In genomic region chr9:34958183-34958830, GRCm38 (mm10) we compare ENCODE assay signal across 15 mouse cellular contexts.
A peak's percentile ranks its signal among the peaks of the same experiment; 100 is the strongest.
DNase-seq lines count a peak whose midpoint lies in the region; ATAC-seq lines count a peak whose summit lies in the region.
"Had no signal": no experiment of that assay in that cellular context is flagged by ENCODE, and none has a peak within 500 bp of the region (broad histone marks: within the 10 kb centered on the region; RNA-seq: fewer than 3 reads in every experiment).

No protein-coding gene starts in this region.

- DNase-seq in forebrain, embryonic 11.5 days (ENCODE audit: low spot score) = no peak
- peak; percentile 25 to 39 for DNase-seq in right cerebral cortex, adult 2 months (ENCODE audit: low spot score in 2 of 2)
- no peak for DNase-seq in right cerebral cortex, postnatal 4 days
- peak; percentile 72 for DNase-seq in layer of hippocampus, adult 9-11 months
- DNase-seq in thymus, adult 18-20 months = no peak
- DNase-seq in gastrocnemius, postnatal 10 days = no peak
- no peak for DNase-seq in thymus, postnatal 10 days (ENCODE audit: low spot score in 2 of 2)
- DNase-seq: adrenal gland, postnatal 10 days; gastrocnemius, adult 2 months; lung, embryonic 14.5 days had no signal

- H3K4me2 ChIP-seq in forebrain, embryonic 13.5 days = no peak overlapping the region
- H3K4me2 ChIP-seq in forebrain, embryonic 11.5 days (ENCODE audit: low read depth, low read length, severe bottlenecking) = no peak overlapping the region
- H3K4me2 ChIP-seq: heart, embryonic 11.5 days; limb, embryonic 12.5 days; lung, embryonic 14.5 days had no signal

- H3K9ac ChIP-seq in forebrain, embryonic 13.5 days = no peak overlapping the region
- H3K9ac ChIP-seq in forebrain, embryonic 11.5 days (ENCODE audit: low read length) = no peak overlapping the region
- H3K9ac ChIP-seq: limb, embryonic 12.5 days; lung, embryonic 14.5 days had no signal

- no peaks in the 10 kb centered on the region for H3K9me3 ChIP-seq in forebrain, embryonic 13.5 days (replicated peaks)
- H3K9me3 ChIP-seq in forebrain, embryonic 11.5 days (ENCODE audit: control insufficient read depth, low read length) = no peaks in the 10 kb centered on the region
- H3K9me3 ChIP-seq: hindbrain, embryonic 10.5 days; limb, embryonic 12.5 days had no signal

- H3K27me3 ChIP-seq in forebrain, embryonic 13.5 days = peaks cover 29% of the 10 kb centered on the region
- peaks cover 6% of the 10 kb centered on the region for H3K27me3 ChIP-seq in forebrain, embryonic 11.5 days (ENCODE audit: control insufficient read depth, insufficient read depth, low read length)
- H3K27me3 ChIP-seq: limb, embryonic 12.5 days had no signal

- 65% methylated on average over 5 of the region's 5 CpGs for WGBS in forebrain, embryonic 13.5 days
- WGBS in forebrain, embryonic 11.5 days = 81% methylated on average over 5 of the region's 5 CpGs

- no peaks in the 10 kb centered on the region for H3K36me3 ChIP-seq in forebrain, embryonic 13.5 days (ENCODE audit: poor library complexity, severe bottlenecking)
- H3K36me3 ChIP-seq in forebrain, embryonic 11.5 days (ENCODE audit: control insufficient read depth, insufficient read depth, low read length) = no peaks in the 10 kb centered on the region
- H3K36me3 ChIP-seq: hindbrain, embryonic 10.5 days; limb, embryonic 12.5 days had no signal

- peak; percentile 76 for ATAC-seq in forebrain, embryonic 13.5 days
- ATAC-seq in forebrain, embryonic 11.5 days (replicated peaks; ENCODE audit: low FRiP score) = no peak

- 0 out of 2 replicates have a peak overlapping the region, but pooled peaks have one; percentile 6 for H3K27ac ChIP-seq in forebrain, embryonic 13.5 days
- no peak overlapping the region for H3K27ac ChIP-seq in forebrain, embryonic 11.5 days (ENCODE audit: low read depth, low read length)
- H3K27ac ChIP-seq: gastrocnemius, adult 2 months; hindbrain, embryonic 10.5 days; kidney, postnatal 0 days; limb, embryonic 12.5 days had no signal

- no peak overlapping the region for H3K4me3 ChIP-seq in forebrain, embryonic 13.5 days
- no peak overlapping the region for H3K4me3 ChIP-seq in forebrain, embryonic 11.5 days (ENCODE audit: low read depth, low read length)
- H3K4me3 ChIP-seq: gastrocnemius, adult 2 months; hindbrain, embryonic 10.5 days; limb, embryonic 12.5 days had no signal

- H3K4me1 ChIP-seq in forebrain, embryonic 13.5 days = peaks cover 12% of the 10 kb centered on the region; the same call in 1 of the 2 replicates
- no peaks in the 10 kb centered on the region for H3K4me1 ChIP-seq in forebrain, embryonic 11.5 days (replicated peaks; ENCODE audit: control insufficient read depth, insufficient read depth, low read length)

Comparison
In these comparisons a context has a peak if more than half of its experiments do, and no peak if none do; other contexts are left out.
1. DNase-seq: peak in right cerebral cortex, adult 2 months (2 of 2) and layer of hippocampus, adult 9-11 months (single experiment); none in forebrain, embryonic 11.5 days (single experiment), right cerebral cortex, postnatal 4 days (single experiment), thymus, adult 18-20 months (0 of 2), gastrocnemius, postnatal 10 days (single experiment) and thymus, postnatal 10 days (0 of 2).